Mouse (Mus musculus) heart, embryonic 15.5 days (tissue): Measurements from ENCODE around the gene Katna1. TPM values are rescaled to one million over a fixed set of nuclear protein-coding genes. Genes with fewer than 3 reads are reported as not detected.

Source experiments
- ATAC-seq: fragments of 200-750 bp; cut with Nextera tagmentation; replicated peaks from 2 replicates; pipeline ENCODE4 v1.8.0; 2017; ENCODE audit warnings: low read depth, moderate TSS enrichment; ENCODE audit not compliant: insufficient number of reproducible peaks, insufficient read depth, low FRiP score
- H3K27ac ChIP-seq: fragments of 300-500 bp; sonication (generic); 2 replicates; pipeline ENCODE4 v1.5.1; 2015; ENCODE audit warnings: mild to moderate bottlenecking, inconsistent platforms
- H3K27me3 ChIP-seq: fragments of 300-500 bp; sonication (generic); 2 replicates; pipeline ENCODE4 v1.6.1; 2015; ENCODE audit warnings: inconsistent platforms
- H3K36me3 ChIP-seq: fragments of 300-500 bp; sonication (generic); 2 replicates; pipeline ENCODE4 v1.6.1; 2015; ENCODE audit warnings: mild to moderate bottlenecking, inconsistent platforms
- H3K4me1 ChIP-seq: fragments of 300-500 bp; sonication (generic); replicated peaks from 2 replicates; pipeline ENCODE4 v1.6.1; 2015; ENCODE audit warnings: inconsistent platforms
- H3K4me2 ChIP-seq: fragments of 300-500 bp; sonication (generic); 2 replicates; pipeline ENCODE4 v1.6.1; 2015; ENCODE audit warnings: inconsistent platforms, mild to moderate bottlenecking, moderate library complexity
- H3K4me3 ChIP-seq: fragments of 300-500 bp; sonication (generic); 2 replicates; pipeline ENCODE4 v1.5.1; 2015; ENCODE audit warnings: mild to moderate bottlenecking, inconsistent platforms
- H3K9ac ChIP-seq: fragments of 300-500 bp; sonication (generic); 2 replicates; pipeline ENCODE4 v1.6.1; 2015; ENCODE audit warnings: mild to moderate bottlenecking, inconsistent platforms
- H3K9me3 ChIP-seq: fragments of 300-500 bp; sonication (generic); replicated peaks from 2 replicates; pipeline ENCODE4 v1.6.1; 2016; ENCODE audit warnings: inconsistent platforms
- WGBS: fragments of 180-500 bp; shearing (Covaris S2); methylation state at CpG from one replicate; pipeline ENCODE4 v1.1.7; 2015; ENCODE audit warnings: mixed read lengths; 5-methylcytosine and 5-hydroxymethylcytosine counted together
- polyA plus RNA-seq: library from polyadenylated mRNA; unstranded; fragments of >200 nt; fragmentation: Nextera tagmentation; extraction: Ambion mirVana; gene quantifications from 2 replicates; pipeline ENCODE4 v1.2.1, GENCODE M21; 2015

Katna1 gene
- polyA plus RNA-seq = 30.3 and 32.8 TPM in 2 replicates

DNA sequence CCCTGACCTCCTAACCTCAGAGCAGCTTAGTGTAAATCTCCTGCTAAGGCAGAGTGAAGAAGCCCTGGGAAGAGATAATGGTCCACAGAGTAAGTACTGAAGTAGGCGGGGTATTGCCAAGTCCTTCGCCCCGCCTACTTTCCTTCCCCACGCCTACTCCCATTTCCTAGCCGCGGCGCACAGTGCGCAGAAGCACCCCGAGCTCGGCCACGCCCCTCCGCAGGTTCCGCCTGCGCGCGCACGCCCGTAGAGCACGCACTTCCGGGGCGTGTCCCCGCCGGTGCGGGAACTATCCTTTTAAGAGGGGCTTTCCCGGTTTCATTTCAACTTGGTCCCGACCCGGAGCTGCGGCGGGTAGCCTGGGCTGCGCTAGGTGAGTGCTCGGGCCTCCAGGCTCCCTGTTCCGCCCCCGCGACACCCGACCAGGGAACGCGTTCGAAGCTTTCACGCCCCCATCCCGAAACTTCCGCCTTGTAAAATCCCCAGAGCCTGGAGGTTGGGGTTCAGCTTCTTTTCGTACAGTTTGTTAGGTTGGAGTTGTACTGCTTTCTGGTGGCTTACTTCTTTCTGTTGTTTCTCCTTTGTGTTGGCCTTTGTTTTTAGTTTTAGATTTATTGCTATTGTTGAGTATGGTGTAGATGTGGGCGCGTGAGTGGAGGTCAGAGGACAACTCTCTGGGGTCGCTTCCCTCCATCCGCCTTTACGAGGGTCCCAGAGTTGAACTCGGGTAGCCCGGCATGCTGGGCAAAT, at the start of gene Katna1:
Gene Katna1 (plus strand): TSS at position 250 of the 750 bp plus-strand sequence.
- Histone ChIP-seq H3K9ac (peak within 1 kb of the TSS; percentile 81), H3K36me3 (no peaks in the 10 kb centered on the region), H3K4me1 (peaks cover 12% of the 10 kb centered on the region), H3K9me3 (no peaks in the 10 kb centered on the region), H3K4me2 (peak within 1 kb of the TSS; percentile 84), H3K27ac (peak within 1 kb of the TSS; percentile 75), H3K4me3 (peak within 1 kb of the TSS; percentile 87), H3K27me3 (no peaks in the 10 kb centered on the region)
- ATAC-seq = peak; percentile 99
- under 1% methylated on average over 49 of the region's 49 CpGs for WGBS

GRCm38 (mm10) chr10:7680731-7681301, 45.0 kb upstream of the Katna1 start, which contains the start of the genes Pcmt1 and Lats1:
Pcmt1 (minus strand) TSS chr10:7681136.
Lats1 (plus strand) TSS chr10:7681214.
- peaks cover 24% of the 10 kb centered on the region for H3K36me3 ChIP-seq
- peak within 1 kb of the TSS; percentile 99 for H3K27ac ChIP-seq
- no peaks in the 10 kb centered on the region for H3K9me3 ChIP-seq
- peaks cover 33% of the 10 kb centered on the region for H3K4me1 ChIP-seq
- H3K9ac ChIP-seq = peak within 1 kb of the TSS; percentile 99
- H3K27me3 ChIP-seq = no peaks in the 10 kb centered on the region
- H3K4me3 ChIP-seq = peak within 1 kb of the TSS; percentile 94
- WGBS = under 1% methylated on average over 61 of the region's 65 CpGs
- peak within 1 kb of the TSS; percentile 80 for H3K4me2 ChIP-seq
- ATAC-seq = peak; percentile 77

DNA sequence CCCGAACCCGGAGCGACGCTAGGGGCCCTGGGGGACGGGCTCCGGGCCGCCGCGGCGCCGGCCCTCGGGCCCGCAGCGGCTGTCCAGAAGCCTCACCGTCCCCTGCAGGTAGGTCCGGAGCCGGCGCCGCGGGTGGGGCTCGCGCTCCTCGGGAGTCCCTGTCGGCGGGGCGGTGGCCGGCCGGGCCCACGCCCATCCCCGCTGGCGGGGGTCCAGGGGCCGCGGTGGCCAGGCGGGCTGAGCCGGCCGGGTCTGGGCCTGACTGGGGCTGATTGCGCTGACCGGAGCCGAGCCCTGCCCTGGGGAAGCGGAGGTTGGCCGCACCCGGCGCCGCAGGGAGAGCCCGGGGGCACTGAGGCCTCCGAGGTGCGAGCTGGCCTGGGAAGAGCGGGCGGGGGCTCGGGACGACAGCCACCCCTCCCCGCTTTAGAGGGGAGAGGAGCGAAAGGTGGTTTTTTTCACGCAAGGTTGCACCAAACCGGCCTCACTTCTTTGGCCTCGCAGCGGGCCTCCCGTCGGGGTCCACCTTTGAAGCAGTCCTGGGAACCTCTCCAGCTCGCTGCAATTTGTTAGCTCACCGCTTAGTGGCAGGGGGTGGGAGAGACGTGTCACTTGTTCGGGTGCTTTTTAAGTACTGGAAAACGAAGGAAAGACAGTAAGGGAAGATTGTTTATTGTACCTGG, 44.3 kb upstream of the Katna1 start:
- Histone ChIP-seq H3K4me2 (peak overlapping the region; percentile 80), H3K27ac (peak overlapping the region; percentile 99), H3K27me3 (no peaks in the 10 kb centered on the region), H3K9ac (peak overlapping the region; percentile 99), H3K36me3 (peaks cover 19% of the 10 kb centered on the region; the same call in 1 of the 2 replicates), H3K4me1 (peaks cover 34% of the 10 kb centered on the region), H3K4me3 (peak overlapping the region; percentile 94), H3K9me3 (no peaks in the 10 kb centered on the region)
- ATAC-seq = peak; percentile 88
- under 1% methylated on average over 62 of the region's 64 CpGs for WGBS

GRCm38 (mm10) chr10:7682249-7682648, 43.6 kb upstream of the Katna1 start:
- peaks cover 16% of the 10 kb centered on the region; the same call in 1 of the 2 replicates for H3K36me3 ChIP-seq
- peak overlapping the region; percentile 80 for H3K4me2 ChIP-seq
- H3K9me3 ChIP-seq = no peaks in the 10 kb centered on the region
- H3K27me3 ChIP-seq = no peaks in the 10 kb centered on the region
- peak overlapping the region; percentile 99 for H3K27ac ChIP-seq
- H3K4me1 ChIP-seq = peaks cover 39% of the 10 kb centered on the region
- H3K4me3 ChIP-seq = peak overlapping the region; percentile 94
- ATAC-seq = no peak
- H3K9ac ChIP-seq = peak overlapping the region; percentile 99
- WGBS = 41% methylated on average over 3 of the region's 3 CpGs

DNA sequence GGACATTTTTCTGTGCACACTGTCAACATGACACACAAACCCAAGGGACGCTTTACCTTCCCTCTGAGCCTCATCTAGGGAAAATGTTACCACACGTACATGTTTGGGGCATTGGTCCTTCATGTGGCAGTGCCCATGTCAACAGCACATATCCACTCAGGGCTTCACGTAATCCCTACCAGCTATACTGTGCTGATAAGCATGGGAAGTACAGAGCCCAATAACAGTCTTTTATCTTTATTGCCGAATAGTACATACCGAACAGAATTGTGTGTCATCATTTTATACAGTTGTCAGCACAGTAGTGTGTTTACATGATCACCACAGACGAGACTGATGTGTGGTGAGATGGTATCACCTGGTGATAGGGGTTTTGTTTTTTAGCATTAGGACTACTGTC, 38.9 kb upstream of the Katna1 start:
- 65% methylated on average over 6 of the region's 6 CpGs for WGBS
- no peak for ATAC-seq
- H3K27me3 ChIP-seq = no peaks in the 10 kb centered on the region

GRCm38 (mm10) chr10:7695286-7695685, 30.5 kb upstream of the Katna1 start:
- Histone ChIP-seq H3K4me2 (no peak overlapping the region), H3K4me3 (no peak overlapping the region), H3K9me3 (no peaks in the 10 kb centered on the region), H3K4me1 (no peaks in the 10 kb centered on the region), H3K27me3 (no peaks in the 10 kb centered on the region), H3K9ac (no peak overlapping the region), H3K36me3 (peaks cover 67% of the 10 kb centered on the region), H3K27ac (no peak overlapping the region)
- ATAC-seq = no peak

More for the DNA sequence above, 38.9 kb upstream of the Katna1 start:
- no peaks in the 10 kb centered on the region for H3K9me3 ChIP-seq
- H3K4me3 ChIP-seq = no peak overlapping the region
- H3K4me1 ChIP-seq = peaks cover 34% of the 10 kb centered on the region
- H3K27ac ChIP-seq = no peak overlapping the region
- H3K36me3 ChIP-seq = peaks cover 8% of the 10 kb centered on the region
- no peak overlapping the region for H3K9ac ChIP-seq
- no peak overlapping the region for H3K4me2 ChIP-seq

DNA sequence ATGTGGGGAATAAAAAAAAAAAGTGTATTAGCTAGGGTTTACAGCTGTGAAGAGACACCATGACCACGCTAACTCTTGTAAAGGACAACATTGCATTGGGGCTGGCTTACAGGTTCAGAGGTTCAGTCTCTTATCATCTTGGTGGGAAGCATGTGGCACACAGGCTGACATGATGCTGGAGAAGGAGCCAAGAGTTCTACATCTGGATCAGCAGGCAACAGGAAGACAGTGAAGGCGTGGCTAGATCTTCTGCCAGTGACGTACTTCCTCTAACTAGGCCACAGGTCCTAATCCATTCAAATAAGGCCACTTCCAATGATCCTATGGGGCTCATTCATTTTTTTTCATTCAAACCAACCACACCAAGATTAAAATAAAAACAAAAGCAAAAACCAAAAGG, 25.7 kb upstream of the Katna1 start:
- H3K27ac ChIP-seq = no peak overlapping the region
- 0 out of 2 replicates have a peak, but pooled peaks cover 3% of the 10 kb centered on the region for H3K4me1 ChIP-seq
- no peak for ATAC-seq
- no peaks in the 10 kb centered on the region for H3K27me3 ChIP-seq
- no peak overlapping the region for H3K4me2 ChIP-seq
- WGBS = 79% methylated on average over 3 of the region's 3 CpGs
- no peak overlapping the region for H3K9ac ChIP-seq
- H3K9me3 ChIP-seq = no peaks in the 10 kb centered on the region
- peaks cover 80% of the 10 kb centered on the region for H3K36me3 ChIP-seq
- H3K4me3 ChIP-seq = no peak overlapping the region

- Histone ChIP-seq H3K9ac (no peak overlapping the region), H3K4me2 (no peak overlapping the region), H3K4me1 (0 out of 2 replicates have a peak, but pooled peaks cover 3% of the 10 kb centered on the region), H3K9me3 (no peaks in the 10 kb centered on the region), H3K36me3 (peaks cover 85% of the 10 kb centered on the region), H3K27ac (no peak overlapping the region), H3K27me3 (no peaks in the 10 kb centered on the region), H3K4me3 (no peak overlapping the region)
- WGBS = 86% methylated on average over 6 of the region's 6 CpGs
- ATAC-seq = peak; percentile 31; the same call in 1 of the 2 replicates
These were observed 23.2 kb upstream of the Katna1 start for GRCm38 (mm10) chr10:7702586-7702985.

GRCm38 (mm10) chr10:7710121-7710520, 15.7 kb upstream of the Katna1 start:
- Histone ChIP-seq H3K4me3 (no peak overlapping the region), H3K36me3 (peaks cover 73% of the 10 kb centered on the region), H3K27me3 (no peaks in the 10 kb centered on the region), H3K9me3 (no peaks in the 10 kb centered on the region), H3K27ac (no peak overlapping the region), H3K4me1 (no peaks in the 10 kb centered on the region), H3K4me2 (no peak overlapping the region), H3K9ac (no peak overlapping the region)
- WGBS = 94% methylated on average over 5 of the region's 5 CpGs
- ATAC-seq = no peak

GRCm38 (mm10) chr10:7712506-7712905, 13.3 kb upstream of the Katna1 start:
- H3K36me3 ChIP-seq = peaks cover 64% of the 10 kb centered on the region
- H3K4me3 ChIP-seq = no peak overlapping the region
- no peak overlapping the region for H3K9ac ChIP-seq
- no peak overlapping the region for H3K27ac ChIP-seq
- no peaks in the 10 kb centered on the region for H3K27me3 ChIP-seq
- 84% methylated on average over 13 of the region's 13 CpGs for WGBS
- H3K4me2 ChIP-seq = no peak overlapping the region
- H3K4me1 ChIP-seq = no peaks in the 10 kb centered on the region
- no peaks in the 10 kb centered on the region for H3K9me3 ChIP-seq
- no peak for ATAC-seq

DNA sequence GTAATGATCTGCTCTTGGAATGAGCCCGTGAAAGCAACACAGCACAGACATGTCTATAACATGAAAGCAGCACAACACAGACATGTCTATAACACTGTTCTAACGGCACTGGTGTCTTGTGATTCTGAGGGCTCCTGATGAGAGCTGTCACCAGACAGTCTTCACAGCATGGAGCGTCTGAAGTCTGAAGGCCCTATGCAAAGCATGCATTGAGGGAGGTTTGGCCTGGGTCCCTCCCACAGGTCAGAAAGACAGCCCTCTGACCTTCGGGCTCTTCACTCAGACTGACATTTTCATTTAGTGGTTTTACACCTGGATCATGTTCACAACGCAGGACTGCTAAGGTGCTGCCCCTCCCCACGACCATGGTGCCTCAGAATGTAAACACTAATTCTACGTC, 10.7 kb upstream of the Katna1 start:
- Histone ChIP-seq H3K27ac (no peak overlapping the region), H3K9ac (no peak overlapping the region), H3K4me1 (no peaks in the 10 kb centered on the region), H3K9me3 (no peaks in the 10 kb centered on the region), H3K27me3 (no peaks in the 10 kb centered on the region), H3K36me3 (peaks cover 48% of the 10 kb centered on the region), H3K4me2 (no peak overlapping the region), H3K4me3 (no peak overlapping the region)
- no peak for ATAC-seq
- 78% methylated on average over 7 of the region's 7 CpGs for WGBS
